Mouse (Mus musculus): Measurements from ENCODE around the gene Gm5622. TPM values are rescaled to one million over a fixed set of nuclear protein-coding genes. Genes with fewer than 3 reads are reported as not detected.

Gene Gm5622
- polyA plus RNA-seq, 1 experiment from 2014 or later, result not detected

Other genes with a start within 250 kb of the Gm5622 start
- not detected in 2 replicates for gene Gm7247, start 191.0 kb upstream of the Gm5622 start, polyA plus RNA-seq (2014; fragmentation: Nextera tagmentation; extraction: Ambion mirVana)
- gene Vmn2r88, start 142.0 kb upstream of the Gm5622 start, polyA plus RNA-seq (2014; fragmentation: Nextera tagmentation; extraction: Ambion mirVana), result not detected in 2 replicates
- gene Vmn2r89, start 100.9 kb upstream of the Gm5622 start, polyA plus RNA-seq (2014; fragmentation: Nextera tagmentation; extraction: Ambion mirVana), result not detected in 2 replicates
- not detected in 2 replicates for gene Gm17175, start 21.3 kb downstream of the Gm5622 start, polyA plus RNA-seq (2014; fragmentation: Nextera tagmentation; extraction: Ambion mirVana)
- not detected in 2 replicates for gene Gm17174, start 39.3 kb downstream of the Gm5622 start, polyA plus RNA-seq (2014; fragmentation: Nextera tagmentation; extraction: Ambion mirVana)
- not detected in 2 replicates for gene Gm17078, start 58.5 kb downstream of the Gm5622 start, polyA plus RNA-seq (2014; fragmentation: Nextera tagmentation; extraction: Ambion mirVana)
- not detected in 2 replicates for gene Gm4181, start 82.9 kb downstream of the Gm5622 start, polyA plus RNA-seq (2014; fragmentation: Nextera tagmentation; extraction: Ambion mirVana)
- gene Gm17079, start 142.7 kb downstream of the Gm5622 start, polyA plus RNA-seq (2014; fragmentation: Nextera tagmentation; extraction: Ambion mirVana), result not detected in 2 replicates
- not detected in 2 replicates for gene Gm5800, start 164.4 kb downstream of the Gm5622 start, polyA plus RNA-seq (2014; fragmentation: Nextera tagmentation; extraction: Ambion mirVana)
- gene Ang4, start 220.8 kb downstream of the Gm5622 start, polyA plus RNA-seq (2014; fragmentation: Nextera tagmentation; extraction: Ambion mirVana), result not detected in 2 replicates
- not detected in 2 replicates for gene AY358078, start 247.3 kb downstream of the Gm5622 start, polyA plus RNA-seq (2014; fragmentation: Nextera tagmentation; extraction: Ambion mirVana)